9 mouse cellular contexts compared by ENCODE assay signal in the genomic region with DNA sequence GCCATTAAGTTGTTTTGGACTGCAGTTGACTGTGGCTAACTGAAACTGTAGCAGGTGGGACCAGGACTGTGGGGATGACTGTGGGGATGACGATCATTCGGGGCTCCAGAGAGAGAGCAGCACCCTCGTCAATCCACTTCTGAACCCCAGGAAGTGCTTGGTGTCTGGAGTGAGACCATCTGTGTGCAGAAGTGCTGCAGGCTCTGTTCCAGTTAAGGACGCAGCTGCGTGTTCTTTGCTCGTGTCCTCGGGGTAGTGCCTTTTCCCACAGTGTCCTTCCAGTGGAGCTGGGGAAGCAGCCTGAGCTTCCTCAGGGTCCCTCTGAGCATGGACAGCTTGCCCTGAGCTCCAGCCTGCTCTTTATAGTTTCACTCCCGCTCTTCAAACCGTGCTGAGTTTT. TPM values are rescaled to one million over a fixed set of nuclear protein-coding genes. Genes with fewer than 3 reads are reported as not detected.
DNase-seq lines count a peak whose midpoint lies in the region; ATAC-seq and TF ChIP-seq lines count a peak whose summit lies in the region.
"Had no signal": no experiment of that assay in that cellular context is flagged by ENCODE, and none has a peak within 500 bp of the region (broad histone marks: within the 10 kb centered on the region; RNA-seq: fewer than 3 reads in every experiment).

No protein-coding gene starts in this region.

- no peak overlapping the region for H3K4me3 ChIP-seq in kidney, embryonic 14.5 days (ENCODE audit: low read length)
- no peak overlapping the region for H3K4me3 ChIP-seq in embryonic facial prominence, embryonic 13.5 days
- no peak overlapping the region for H3K4me3 ChIP-seq in hindbrain, postnatal 0 days (ENCODE audit: low read length)
- no peak overlapping the region for H3K4me3 ChIP-seq in neural tube, embryonic 13.5 days

- no peaks in the 10 kb centered on the region for H3K9me3 ChIP-seq in kidney, embryonic 14.5 days (ENCODE audit: control insufficient read depth, low read length)
- no peaks in the 10 kb centered on the region for H3K9me3 ChIP-seq in embryonic facial prominence, embryonic 13.5 days
- no peaks in the 10 kb centered on the region for H3K9me3 ChIP-seq in hindbrain, postnatal 0 days (ENCODE audit: low read length)
- H3K9me3 ChIP-seq in neural tube, embryonic 13.5 days: no peaks in the 10 kb centered on the region

- 0 out of 2 replicates have a peak overlapping the region, but pooled peaks have one; percentile 18 for H3K9ac ChIP-seq in kidney, embryonic 14.5 days (ENCODE audit: low read depth, low read length)
- H3K9ac ChIP-seq in embryonic facial prominence, embryonic 13.5 days: no peak overlapping the region
- no peak overlapping the region; the same call in 1 of the 2 replicates for H3K9ac ChIP-seq in hindbrain, postnatal 0 days (replicated peaks; ENCODE audit: low read length)
- H3K9ac ChIP-seq in neural tube, embryonic 13.5 days: peak overlapping the region; percentile 47

- WGBS in kidney, embryonic 14.5 days: 55% methylated on average over 9 of the region's 9 CpGs
- 37% methylated on average over 9 of the region's 9 CpGs for WGBS in embryonic facial prominence, embryonic 13.5 days
- WGBS in hindbrain, postnatal 0 days: 32% methylated on average over 9 of the region's 9 CpGs
- WGBS in neural tube, embryonic 13.5 days: 26% methylated on average over 9 of the region's 9 CpGs

- no peaks in the 10 kb centered on the region for H3K36me3 ChIP-seq in kidney, embryonic 14.5 days (ENCODE audit: control insufficient read depth, insufficient read depth, low read length)
- no peaks in the 10 kb centered on the region for H3K36me3 ChIP-seq in embryonic facial prominence, embryonic 13.5 days
- no peaks in the 10 kb centered on the region for H3K36me3 ChIP-seq in hindbrain, postnatal 0 days (ENCODE audit: insufficient read depth, low read length)
- H3K36me3 ChIP-seq in neural tube, embryonic 13.5 days: no peaks in the 10 kb centered on the region

- ATAC-seq in kidney, embryonic 14.5 days (ENCODE audit: low FRiP score, low TSS enrichment): no peak
- ATAC-seq in embryonic facial prominence, embryonic 13.5 days (ENCODE audit: insufficient number of reproducible peaks, insufficient read depth, low FRiP score, low TSS enrichment, low read depth): no peak
- ATAC-seq in hindbrain, postnatal 0 days: no peak
- no peak for ATAC-seq in neural tube, embryonic 13.5 days (ENCODE audit: low read depth)

- H3K4me1 ChIP-seq in kidney, embryonic 14.5 days (ENCODE audit: control insufficient read depth, insufficient read depth, low read length): peaks cover 35% of the 10 kb centered on the region
- H3K4me1 ChIP-seq in embryonic facial prominence, embryonic 13.5 days: peaks cover 47% of the 10 kb centered on the region
- peaks cover 26% of the 10 kb centered on the region for H3K4me1 ChIP-seq in hindbrain, postnatal 0 days (ENCODE audit: insufficient read depth, low read length)
- H3K4me1 ChIP-seq in neural tube, embryonic 13.5 days (replicated peaks): peaks cover 59% of the 10 kb centered on the region

- peak overlapping the region; percentile 88 for H3K27ac ChIP-seq in kidney, embryonic 14.5 days (ENCODE audit: low read depth, low read length)
- H3K27ac ChIP-seq in embryonic facial prominence, embryonic 13.5 days: peak overlapping the region; percentile 79
- peak overlapping the region; percentile 74 for H3K27ac ChIP-seq in hindbrain, postnatal 0 days
- H3K27ac ChIP-seq in neural tube, embryonic 13.5 days (replicated peaks): peak overlapping the region; percentile 75

- H3K4me2 ChIP-seq in kidney, embryonic 14.5 days (replicated peaks; ENCODE audit: low read depth, low read length): no peak overlapping the region
- H3K4me2 ChIP-seq in embryonic facial prominence, embryonic 13.5 days: no peak overlapping the region
- H3K4me2 ChIP-seq in hindbrain, postnatal 0 days (ENCODE audit: low read depth, low read length): no peak overlapping the region
- no peak overlapping the region for H3K4me2 ChIP-seq in neural tube, embryonic 13.5 days

- no peak for TF ChIP-seq CTCF in hindbrain, postnatal 0 days (IDR thresholded peaks at IDR 0.05; ENCODE audit: low read depth)

- no peaks in the 10 kb centered on the region for H3K27me3 ChIP-seq in kidney, embryonic 14.5 days (ENCODE audit: control insufficient read depth, insufficient read depth, low read length)
- H3K27me3 ChIP-seq in embryonic facial prominence, embryonic 13.5 days: no peaks in the 10 kb centered on the region
- no peaks in the 10 kb centered on the region for H3K27me3 ChIP-seq in hindbrain, postnatal 0 days (ENCODE audit: insufficient read depth, low read length)
- no peaks in the 10 kb centered on the region for H3K27me3 ChIP-seq in neural tube, embryonic 13.5 days

- DNase-seq in kidney, adult 18-20 months: no peak
- DNase-seq in hindbrain, postnatal 0 days (ENCODE audit: low spot score): no peak
- no peak for DNase-seq in gastrocnemius, postnatal 10 days
- no peak for DNase-seq in layer of hippocampus, adult 11-12 months (ENCODE audit: low spot score)
- DNase-seq in kidney, postnatal 14 days: no peak
- DNase-seq: cerebellum, adult 9-10 months had no signal

RNA-seq across cellular contexts. Expression of a gene that starts 2.7 kb away (rescaled TPM):
- 0.92 and 1.4 TPM in 2 replicates for polyA plus RNA-seq in kidney, embryonic 14.5 days (2014; fragmentation: Nextera tagmentation; extraction: Ambion mirVana)
- polyA plus RNA-seq in embryonic facial prominence, embryonic 13.5 days (2015; fragmentation: Nextera tagmentation; extraction: Ambion mirVana): 1.8 TPM in 2 replicates
- total RNA-seq in hindbrain, postnatal 0 days (2014; rRNA removed): not detected in 2 replicates
- polyA plus RNA-seq in hindbrain, postnatal 0 days (2015; fragmentation: Nextera tagmentation; extraction: Ambion mirVana): 0.69 and 0.91 TPM in 2 replicates
- polyA plus RNA-seq in neural tube, embryonic 13.5 days (2015; fragmentation: Nextera tagmentation; extraction: Ambion mirVana): 1.7 and 2.8 TPM in 2 replicates
- total RNA-seq in gastrocnemius, postnatal 10 days (2021): not detected

RNA-seq across cellular contexts. Expression of a gene that starts 27.2 kb away (rescaled TPM):
- 19.1 and 21.1 TPM in 2 replicates for polyA plus RNA-seq in kidney, embryonic 14.5 days (2014; fragmentation: Nextera tagmentation; extraction: Ambion mirVana)
- polyA plus RNA-seq in embryonic facial prominence, embryonic 13.5 days (2015; fragmentation: Nextera tagmentation; extraction: Ambion mirVana): 28.4 and 34.0 TPM in 2 replicates
- total RNA-seq in hindbrain, postnatal 0 days (2014; rRNA removed): 64.6 and 68.8 TPM in 2 replicates
- 28.2 and 29.8 TPM in 2 replicates for polyA plus RNA-seq in hindbrain, postnatal 0 days (2015; fragmentation: Nextera tagmentation; extraction: Ambion mirVana)
- polyA plus RNA-seq in neural tube, embryonic 13.5 days (2015; fragmentation: Nextera tagmentation; extraction: Ambion mirVana): 43.2 and 44.2 TPM in 2 replicates
- 100 to 1,000 TPM; 300 to 302 TPM for total RNA-seq in gastrocnemius, postnatal 10 days (2021)

Comparison
In these comparisons a context has a peak if more than half of its experiments do, and no peak if none do; other contexts are left out.
1. H3K9ac ChIP-seq: peak in kidney, embryonic 14.5 days (single experiment) and neural tube, embryonic 13.5 days (single experiment); none in embryonic facial prominence, embryonic 13.5 days (single experiment) and hindbrain, postnatal 0 days (single experiment).
2. Peak in every context shown above with its lines, with median percentiles within 50 percentile points of each other: H3K27ac ChIP-seq.